Mouse (Mus musculus) forebrain, embryonic 15.5 days (tissue): ENCODE results near the gene Noc2l. TPM values are rescaled to one million over a fixed set of nuclear protein-coding genes. Genes with fewer than 3 reads are reported as not detected.

Experiments
- ATAC-seq: fragments of 200-750 bp; cut with Nextera tagmentation; replicated peaks from 2 replicates; pipeline ENCODE4 v1.8.0; 2017; ENCODE audit warnings: mild to moderate bottlenecking, moderate TSS enrichment, moderate library complexity
- H3K27ac ChIP-seq: fragments of 300-500 bp; sonication (generic); replicated peaks from 2 replicates; pipeline ENCODE4 v1.5.1; 2015; ENCODE audit warnings: mild to moderate bottlenecking, inconsistent platforms
- H3K27me3 ChIP-seq: fragments of 300-500 bp; sonication (generic); 2 replicates; pipeline ENCODE4 v1.6.1; 2015; ENCODE audit warnings: inconsistent platforms
- H3K36me3 ChIP-seq: fragments of 300-500 bp; sonication (generic); 2 replicates; pipeline ENCODE4 v1.6.1; 2015; ENCODE audit warnings: mild to moderate bottlenecking, inconsistent platforms
- H3K4me1 ChIP-seq: fragments of 300-500 bp; sonication (generic); 2 replicates; pipeline ENCODE4 v1.6.1; 2015; ENCODE audit warnings: inconsistent platforms
- H3K4me2 ChIP-seq: fragments of 300-500 bp; sonication (generic); replicated peaks from 2 replicates; pipeline ENCODE4 v1.6.1; 2015; ENCODE audit warnings: mild to moderate bottlenecking, inconsistent platforms
- H3K4me3 ChIP-seq: fragments of 300-500 bp; sonication (generic); 2 replicates; pipeline ENCODE4 v1.5.1; 2015; ENCODE audit warnings: mild to moderate bottlenecking, inconsistent platforms
- H3K9ac ChIP-seq: fragments of 300-500 bp; sonication (generic); replicated peaks from 2 replicates; pipeline ENCODE4 v1.6.1; 2015; ENCODE audit warnings: mild to moderate bottlenecking, inconsistent platforms
- H3K9me3 ChIP-seq: fragments of 300-500 bp; sonication (generic); 2 replicates; pipeline ENCODE4 v1.6.1; 2016; ENCODE audit warnings: inconsistent platforms
- WGBS: fragments of 180-500 bp; shearing (Covaris S2); methylation state at CpG from one replicate; pipeline ENCODE4 v1.1.7; 2015; ENCODE audit warnings: mixed read lengths; 5-methylcytosine and 5-hydroxymethylcytosine counted together
- polyA plus RNA-seq: library from polyadenylated mRNA; unstranded; fragments of >200 nt; fragmentation: Nextera tagmentation; extraction: Ambion mirVana; gene quantifications from 2 replicates; pipeline ENCODE4 v1.2.1, GENCODE M21; 2015

Gene Noc2l
- polyA plus RNA-seq: 61.0 and 61.6 TPM in 2 replicates

- 1% methylated on average over 81 of the region's 90 CpGs for WGBS
- peak within 1 kb of the TSS; percentile 67 for H3K9ac ChIP-seq
- H3K9me3 ChIP-seq: no peaks in the 10 kb centered on the region
- peak within 1 kb of the TSS; percentile 94 for H3K27ac ChIP-seq
- peak; percentile 87 for ATAC-seq
- peaks cover 39% of the 10 kb centered on the region for H3K36me3 ChIP-seq
- peaks cover 23% of the 10 kb centered on the region for H3K4me1 ChIP-seq
- H3K4me2 ChIP-seq: peak within 1 kb of the TSS; percentile 85
- H3K27me3 ChIP-seq: no peaks in the 10 kb centered on the region
- peak within 1 kb of the TSS; percentile 76 for H3K4me3 ChIP-seq
Measured at GRCm38 (mm10) chr4:156235808-156236533, at the start of gene Noc2l. TSS of gene Noc2l (plus strand) at chr4:156236010.

GRCm38 (mm10) chr4:156188162-156188810 lies 47.5 kb upstream of the Noc2l start:
- ATAC-seq: no peak
- H3K4me3 ChIP-seq: no peak overlapping the region
- WGBS: 21% methylated on average over 5 of the region's 5 CpGs
- H3K4me2 ChIP-seq: peak overlapping the region; percentile 14; the same call in 1 of the 2 replicates
- H3K4me1 ChIP-seq: peaks cover 87% of the 10 kb centered on the region
- peak overlapping the region; percentile 84 for H3K27ac ChIP-seq
- peaks cover 9% of the 10 kb centered on the region for H3K36me3 ChIP-seq
- H3K27me3 ChIP-seq: no peaks in the 10 kb centered on the region
- peak overlapping the region; percentile 6; the same call in 1 of the 2 replicates for H3K9ac ChIP-seq
- no peaks in the 10 kb centered on the region for H3K9me3 ChIP-seq

- H3K4me3 ChIP-seq: no peak overlapping the region
Measured at GRCm38 (mm10) chr4:156188811-156189323, 46.9 kb upstream of the Noc2l start.

GRCm38 (mm10) chr4:156192421-156193199 lies 43.2 kb upstream of the Noc2l start:
- WGBS: 54% methylated on average over 8 of the region's 8 CpGs

More at GRCm38 (mm10) chr4:156188811-156189323, 46.9 kb upstream of the Noc2l start:
- H3K4me1 ChIP-seq: peaks cover 87% of the 10 kb centered on the region
- WGBS: 7% methylated on average over 6 of the region's 6 CpGs
- peak overlapping the region; percentile 6; the same call in 1 of the 2 replicates for H3K9ac ChIP-seq
- H3K9me3 ChIP-seq: no peaks in the 10 kb centered on the region
- 0 out of 2 replicates have a peak, but pooled peaks have one; percentile 6 for ATAC-seq
- peak overlapping the region; percentile 84 for H3K27ac ChIP-seq
- no peaks in the 10 kb centered on the region for H3K27me3 ChIP-seq
- H3K4me2 ChIP-seq: peak overlapping the region; percentile 14; the same call in 1 of the 2 replicates
- H3K36me3 ChIP-seq: peaks cover 9% of the 10 kb centered on the region

GRCm38 (mm10) chr4:156193200-156193590 lies 42.6 kb upstream of the Noc2l start:
- WGBS: 29% methylated on average over 2 of the region's 2 CpGs
- Histone ChIP-seq H3K4me2 (no peak overlapping the region), H3K9ac (no peak overlapping the region), H3K4me1 (peaks cover 74% of the 10 kb centered on the region), H3K9me3 (no peaks in the 10 kb centered on the region), H3K4me3 (no peak overlapping the region), H3K36me3 (peaks cover 13% of the 10 kb centered on the region), H3K27me3 (no peaks in the 10 kb centered on the region), H3K27ac (no peak overlapping the region)
- ATAC-seq: no peak

More at GRCm38 (mm10) chr4:156192421-156193199, 43.2 kb upstream of the Noc2l start:
- H3K27me3 ChIP-seq: no peaks in the 10 kb centered on the region
- no peak overlapping the region for H3K4me3 ChIP-seq
- no peaks in the 10 kb centered on the region for H3K9me3 ChIP-seq
- peaks cover 13% of the 10 kb centered on the region for H3K36me3 ChIP-seq
- H3K4me2 ChIP-seq: no peak overlapping the region
- no peak for ATAC-seq
- H3K9ac ChIP-seq: no peak overlapping the region
- H3K27ac ChIP-seq: peak overlapping the region; percentile 28; the same call in 1 of the 2 replicates
- peaks cover 77% of the 10 kb centered on the region for H3K4me1 ChIP-seq

- Histone ChIP-seq H3K9ac (no peak overlapping the region), H3K9me3 (no peaks in the 10 kb centered on the region), H3K27me3 (no peaks in the 10 kb centered on the region), H3K4me2 (no peak overlapping the region), H3K4me1 (peaks cover 67% of the 10 kb centered on the region), H3K27ac (no peak overlapping the region; the same call in 1 of the 2 replicates), H3K4me3 (no peak overlapping the region), H3K36me3 (peaks cover 13% of the 10 kb centered on the region)
- no peak for ATAC-seq
- whole genome bisulfite sequencing: 74% methylated on average over 5 of the region's 5 CpGs
Measured at GRCm38 (mm10) chr4:156193906-156194305, 41.9 kb upstream of the Noc2l start.

GRCm38 (mm10) chr4:156194346-156194745 lies 41.5 kb upstream of the Noc2l start:
- no peaks in the 10 kb centered on the region for H3K27me3 ChIP-seq
- H3K9me3 ChIP-seq: no peaks in the 10 kb centered on the region
- H3K4me3 ChIP-seq: no peak overlapping the region
- H3K36me3 ChIP-seq: peaks cover 13% of the 10 kb centered on the region
- H3K4me1 ChIP-seq: peaks cover 63% of the 10 kb centered on the region
- H3K4me2 ChIP-seq: no peak overlapping the region
- H3K27ac ChIP-seq: no peak overlapping the region
- H3K9ac ChIP-seq: no peak overlapping the region
- ATAC-seq: no peak
- 44% methylated on average over 6 of the region's 6 CpGs for whole genome bisulfite sequencing

GRCm38 (mm10) chr4:156195927-156196870 lies 39.6 kb upstream of the Noc2l start:
- Histone ChIP-seq H3K27ac (peak overlapping the region; percentile 95), H3K36me3 (peaks cover 7% of the 10 kb centered on the region; the same call in 1 of the 2 replicates), H3K27me3 (no peaks in the 10 kb centered on the region), H3K9ac (peak overlapping the region; percentile 79), H3K4me1 (peaks cover 47% of the 10 kb centered on the region), H3K4me2 (peak overlapping the region; percentile 96), H3K9me3 (no peaks in the 10 kb centered on the region), H3K4me3 (peak overlapping the region; percentile 77)
- ATAC-seq: peak; percentile 4; the same call in 1 of the 2 replicates
- 2% methylated on average over 35 of the region's 35 CpGs for WGBS

- Histone ChIP-seq H3K4me3 (peak within 1 kb of the TSS; percentile 77), H3K27ac (peak within 1 kb of the TSS; percentile 95), H3K4me2 (peak within 1 kb of the TSS; percentile 96), H3K9me3 (no peaks in the 10 kb centered on the region), H3K36me3 (peaks cover 4% of the 10 kb centered on the region; the same call in 1 of the 2 replicates), H3K4me1 (peaks cover 45% of the 10 kb centered on the region), H3K9ac (peak within 1 kb of the TSS; percentile 79), H3K27me3 (no peaks in the 10 kb centered on the region)
- 0% methylated on average over 32 of the region's 88 CpGs for WGBS
- peak; percentile 73 for ATAC-seq
Measured at GRCm38 (mm10) chr4:156197131-156197828, 38.5 kb upstream of the Noc2l start, which contains the start of gene Agrn. TSS of gene Agrn (minus strand) at chr4:156197488.

GRCm38 (mm10) chr4:156197829-156198205 lies 38.0 kb upstream of the Noc2l start:
- H3K9ac ChIP-seq: peak overlapping the region; percentile 69
- peak overlapping the region; percentile 77 for H3K4me3 ChIP-seq
- H3K27ac ChIP-seq: peak overlapping the region; percentile 95
- peak overlapping the region; percentile 61 for H3K4me2 ChIP-seq
- under 1% methylated on average over 26 of the region's 26 CpGs for WGBS
- peaks cover 45% of the 10 kb centered on the region for H3K4me1 ChIP-seq
- H3K9me3 ChIP-seq: no peaks in the 10 kb centered on the region
- no peaks in the 10 kb centered on the region for H3K27me3 ChIP-seq
- peak; percentile 92 for ATAC-seq
- peaks cover 4% of the 10 kb centered on the region; the same call in 1 of the 2 replicates for H3K36me3 ChIP-seq
